Mouse (Mus musculus) neural tube, embryonic 15.5 days (tissue): ENCODE measurements at regions not wholly inside any gene's neighbourhood (a gene's known extent, or its start where the extent isn't known, plus 50 kb on each side); places are given as distances from the start of the nearest gene placed in this dataset.
A peak's percentile ranks its signal among the peaks of the same experiment; 100 is the strongest.

ENCODE experiments used
- ATAC-seq: fragments of 200-750 bp; cut with Nextera tagmentation; 2 replicates; pipeline ENCODE4 v1.8.0; 2017; ENCODE audit warnings: mild to moderate bottlenecking, moderate TSS enrichment, moderate library complexity; ENCODE audit not compliant: low FRiP score
- H3K27ac ChIP-seq: fragments of 300-500 bp; sonication (generic); replicated peaks from 2 replicates; pipeline ENCODE4 v1.5.1; 2015; ENCODE audit warnings: mild to moderate bottlenecking, inconsistent platforms
- H3K27me3 ChIP-seq: fragments of 300-500 bp; sonication (generic); replicated peaks from 2 replicates; pipeline ENCODE4 v1.6.1; 2015; ENCODE audit warnings: inconsistent platforms
- H3K36me3 ChIP-seq: fragments of 300-500 bp; sonication (generic); 2 replicates; pipeline ENCODE4 v1.6.1; 2015; ENCODE audit warnings: inconsistent platforms
- H3K4me1 ChIP-seq: fragments of 300-500 bp; sonication (generic); 2 replicates; pipeline ENCODE4 v1.6.1; 2015; ENCODE audit warnings: inconsistent platforms
- H3K4me2 ChIP-seq: fragments of 300-500 bp; sonication (generic); 2 replicates; pipeline ENCODE4 v1.6.1; 2015; ENCODE audit warnings: inconsistent platforms, mild to moderate bottlenecking, moderate library complexity
- H3K4me3 ChIP-seq: fragments of 300-500 bp; sonication (generic); replicated peaks from 2 replicates; pipeline ENCODE4 v1.5.1; 2015; ENCODE audit warnings: mild to moderate bottlenecking, inconsistent platforms
- H3K9ac ChIP-seq: fragments of 300-500 bp; sonication (generic); replicated peaks from 2 replicates; pipeline ENCODE4 v1.6.1; 2015; ENCODE audit warnings: mild to moderate bottlenecking, inconsistent platforms
- H3K9me3 ChIP-seq: fragments of 300-500 bp; sonication (generic); replicated peaks from 2 replicates; pipeline ENCODE4 v1.6.1; 2016; ENCODE audit warnings: inconsistent platforms
- WGBS: fragments of 180-500 bp; shearing (Covaris S2); methylation state at CpG from one replicate; pipeline ENCODE4 v1.1.7; 2015; ENCODE audit warnings: mixed read lengths; 5-methylcytosine and 5-hydroxymethylcytosine counted together

DNA sequence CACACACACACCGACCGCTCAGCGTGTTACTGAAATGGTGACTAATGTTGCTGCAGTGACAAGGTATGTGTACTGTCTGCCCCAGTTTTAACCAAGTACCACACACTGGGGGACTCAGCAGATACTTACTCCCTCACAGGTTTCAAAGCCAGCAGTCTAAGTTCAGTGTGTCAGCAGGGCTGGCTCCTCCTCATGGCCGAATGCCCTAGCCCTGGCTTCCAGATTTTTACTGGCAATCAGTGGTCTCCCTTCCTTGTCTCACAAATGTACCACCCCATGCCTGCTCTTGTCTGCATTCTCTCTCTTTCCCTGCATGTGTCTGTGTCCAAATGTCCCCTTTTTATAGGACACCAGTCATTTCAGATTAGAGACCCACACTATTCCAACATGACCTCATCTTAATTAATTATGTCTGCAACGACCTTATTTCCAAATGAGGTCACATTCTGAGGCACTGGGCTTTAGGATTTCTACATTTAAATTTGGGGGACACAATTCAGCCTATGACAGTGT lies 114.7 kb downstream of the Uri1 start:
- Histone ChIP-seq H3K9me3 (no peaks in the 10 kb centered on the region), H3K27ac (no peak overlapping the region), H3K36me3 (no peaks in the 10 kb centered on the region), H3K9ac (no peak overlapping the region), H3K4me1 (0 out of 2 replicates have a peak, but pooled peaks cover 6% of the 10 kb centered on the region), H3K27me3 (no peaks in the 10 kb centered on the region), H3K4me3 (no peak overlapping the region), H3K4me2 (no peak overlapping the region)
- ATAC-seq, result no peak
- WGBS, result 83% methylated on average over 5 of the region's 5 CpGs

DNA sequence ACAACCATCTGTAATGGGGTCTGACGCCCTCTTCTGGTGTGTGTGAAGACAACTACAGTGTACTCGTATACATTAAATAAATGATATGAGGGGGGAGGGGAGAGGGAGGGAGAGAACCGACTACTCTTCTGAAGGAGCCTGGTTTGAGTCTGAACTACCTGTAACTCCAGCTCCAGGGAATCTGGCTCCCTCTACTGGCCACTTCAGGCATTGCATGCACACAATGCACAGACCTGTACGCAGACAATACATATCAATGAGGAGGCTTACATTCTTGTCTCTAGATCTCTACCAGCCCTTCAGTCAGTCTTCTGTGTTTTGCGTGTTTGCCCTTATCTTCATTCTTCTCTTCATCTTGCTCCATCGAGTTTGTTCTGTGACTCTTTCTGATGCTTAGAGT lies 120.4 kb upstream of the Zfp536 start:
- H3K4me3 ChIP-seq, result no peak overlapping the region
- H3K27me3 ChIP-seq, result no peaks in the 10 kb centered on the region
- H3K27ac ChIP-seq, result no peak overlapping the region
- 78% methylated on average over 6 of the region's 6 CpGs for WGBS
- H3K4me1 ChIP-seq, result no peaks in the 10 kb centered on the region
- H3K9me3 ChIP-seq, result no peaks in the 10 kb centered on the region
- H3K36me3 ChIP-seq, result no peaks in the 10 kb centered on the region
- no peak for ATAC-seq
- no peak overlapping the region for H3K4me2 ChIP-seq
- H3K9ac ChIP-seq, result no peak overlapping the region

DNA sequence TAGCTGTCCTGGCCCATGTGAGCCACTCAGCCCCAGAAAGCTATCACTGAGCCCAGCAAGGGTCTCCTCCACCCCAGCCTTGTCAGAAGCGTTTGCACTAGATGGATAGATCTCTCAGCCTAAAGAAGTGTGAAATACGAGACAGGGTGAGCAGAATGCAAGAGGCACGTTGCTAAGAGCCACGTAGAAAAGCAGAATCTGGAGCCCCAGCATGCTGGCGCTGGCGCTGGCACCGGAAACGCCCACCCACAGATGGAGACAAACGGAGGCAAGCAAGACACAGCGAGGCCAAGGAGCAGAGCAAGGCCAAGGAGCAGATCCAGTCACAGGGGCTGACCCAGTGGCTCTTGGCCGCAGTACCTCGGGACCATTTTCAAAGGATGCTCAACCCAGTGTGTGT lies 100.9 kb upstream of the Zfp536 start:
- H3K4me3 ChIP-seq, result no peak overlapping the region
- WGBS, result 65% methylated on average over 12 of the region's 12 CpGs
- peaks cover 7% of the 10 kb centered on the region; the same call in 1 of the 2 replicates for H3K4me1 ChIP-seq
- no peaks in the 10 kb centered on the region for H3K9me3 ChIP-seq
- H3K9ac ChIP-seq, result no peak overlapping the region
- H3K27me3 ChIP-seq, result no peaks in the 10 kb centered on the region
- H3K4me2 ChIP-seq, result no peak overlapping the region
- H3K36me3 ChIP-seq, result no peaks in the 10 kb centered on the region
- no peak overlapping the region for H3K27ac ChIP-seq
- ATAC-seq, result no peak

DNA sequence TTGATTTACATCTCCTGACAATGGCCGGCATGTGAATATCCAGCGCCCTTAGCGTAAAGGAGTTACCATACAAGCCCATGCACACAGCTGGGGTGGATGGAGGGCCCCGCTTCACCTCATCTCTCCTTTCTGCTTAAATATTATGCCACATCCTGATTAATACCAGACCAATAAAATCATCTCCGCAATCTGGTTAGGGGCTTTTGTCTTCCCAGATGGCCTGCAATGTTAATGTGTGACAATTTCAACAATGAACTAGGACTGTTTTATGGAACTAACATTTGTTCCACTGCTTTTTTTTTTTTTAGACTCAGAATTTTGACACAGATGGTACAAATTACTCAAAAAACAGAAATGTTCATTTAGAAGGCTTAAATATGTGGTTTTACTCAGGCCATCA lies 97.5 kb upstream of the Zfp536 start:
- Histone ChIP-seq H3K4me2 (no peak overlapping the region), H3K9ac (no peak overlapping the region), H3K4me1 (peaks cover 11% of the 10 kb centered on the region; the same call in 1 of the 2 replicates), H3K36me3 (no peaks in the 10 kb centered on the region), H3K27me3 (no peaks in the 10 kb centered on the region), H3K4me3 (no peak overlapping the region), H3K9me3 (no peaks in the 10 kb centered on the region), H3K27ac (no peak overlapping the region)
- WGBS, result 34% methylated on average over 5 of the region's 5 CpGs
- ATAC-seq, result no peak

DNA sequence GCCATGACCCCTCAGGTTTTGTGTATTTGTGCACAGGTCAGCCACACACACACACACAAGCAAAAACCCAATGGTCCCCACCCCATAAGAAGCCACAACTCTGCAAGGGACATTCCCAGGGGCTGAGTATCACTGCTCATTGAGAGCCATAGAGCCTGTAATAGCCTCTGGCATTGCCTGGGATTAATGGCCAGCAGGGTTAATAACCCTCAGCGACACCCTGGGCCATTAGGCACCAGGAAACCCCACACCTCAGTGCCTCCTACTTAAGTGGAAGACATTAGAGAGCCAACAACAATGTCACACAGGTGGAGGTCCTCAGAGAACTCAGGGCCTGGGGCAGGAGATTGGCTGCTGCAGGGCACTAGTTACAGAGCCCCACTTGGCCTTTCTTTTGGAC lies 93.0 kb upstream of the Zfp536 start:
- no peak overlapping the region for H3K4me2 ChIP-seq
- H3K36me3 ChIP-seq, result no peaks in the 10 kb centered on the region
- no peak overlapping the region for H3K9ac ChIP-seq
- no peak overlapping the region for H3K4me3 ChIP-seq
- no peak for ATAC-seq
- no peaks in the 10 kb centered on the region for H3K9me3 ChIP-seq
- 11% methylated on average over 1 of the region's 1 CpGs for WGBS
- H3K27ac ChIP-seq, result no peak overlapping the region
- peaks cover 11% of the 10 kb centered on the region; the same call in 1 of the 2 replicates for H3K4me1 ChIP-seq
- no peaks in the 10 kb centered on the region for H3K27me3 ChIP-seq

DNA sequence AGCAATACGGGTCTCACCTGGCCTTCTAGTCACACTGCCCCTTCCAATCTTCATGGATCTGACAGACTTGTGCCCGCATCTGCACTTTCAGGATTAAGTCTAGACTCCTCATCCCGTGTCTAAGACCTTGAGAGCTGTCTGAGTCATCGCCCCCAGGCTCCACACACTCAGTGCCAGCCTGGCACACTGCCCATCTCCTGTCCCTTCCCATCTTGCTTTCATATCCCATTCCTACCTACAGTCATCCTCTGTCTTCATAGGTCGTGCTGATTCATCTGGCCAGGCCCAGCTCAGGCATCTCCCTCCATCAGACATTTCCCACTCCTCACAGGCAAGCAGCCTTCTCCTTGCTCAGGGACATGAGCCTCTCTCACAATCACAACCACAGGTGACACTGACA lies 78.0 kb upstream of the Zfp536 start:
- H3K4me1 ChIP-seq, result 0 out of 2 replicates have a peak, but pooled peaks cover 6% of the 10 kb centered on the region
- H3K27ac ChIP-seq, result no peak overlapping the region
- H3K4me3 ChIP-seq, result no peak overlapping the region
- no peaks in the 10 kb centered on the region for H3K9me3 ChIP-seq
- no peaks in the 10 kb centered on the region for H3K27me3 ChIP-seq
- ATAC-seq, result no peak
- H3K36me3 ChIP-seq, result no peaks in the 10 kb centered on the region
- WGBS, result 88% methylated on average over 5 of the region's 5 CpGs
- no peak overlapping the region for H3K4me2 ChIP-seq
- no peak overlapping the region for H3K9ac ChIP-seq

DNA sequence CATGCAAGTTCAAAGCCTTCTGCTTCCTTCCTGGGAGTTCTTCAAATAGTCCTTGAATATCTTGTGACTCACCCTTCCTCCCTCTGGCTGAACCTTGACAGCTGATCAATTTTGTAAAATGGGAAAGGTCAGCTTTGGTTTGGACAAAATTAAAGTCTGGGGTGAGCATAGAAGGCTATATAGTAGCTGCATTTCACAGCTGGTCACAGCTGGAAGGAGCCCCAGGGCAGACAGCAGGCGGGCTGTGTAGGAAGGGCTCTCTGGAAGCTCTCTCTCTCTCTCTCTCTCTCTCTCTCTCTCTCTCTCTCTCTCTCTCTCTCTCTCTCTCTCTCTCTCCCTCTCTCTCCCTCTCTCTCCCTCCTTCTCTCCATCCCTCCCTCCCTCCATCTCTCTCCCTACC lies 71.8 kb upstream of the Zfp536 start:
- no peaks in the 10 kb centered on the region for H3K27me3 ChIP-seq
- 60% methylated on average over 1 of the region's 1 CpGs for WGBS
- H3K4me3 ChIP-seq, result no peak overlapping the region
- H3K9me3 ChIP-seq, result no peaks in the 10 kb centered on the region
- peaks cover 19% of the 10 kb centered on the region for H3K4me1 ChIP-seq
- no peaks in the 10 kb centered on the region for H3K36me3 ChIP-seq
- no peak for ATAC-seq
- no peak overlapping the region for H3K4me2 ChIP-seq
- H3K9ac ChIP-seq, result no peak overlapping the region
- no peak overlapping the region for H3K27ac ChIP-seq

DNA sequence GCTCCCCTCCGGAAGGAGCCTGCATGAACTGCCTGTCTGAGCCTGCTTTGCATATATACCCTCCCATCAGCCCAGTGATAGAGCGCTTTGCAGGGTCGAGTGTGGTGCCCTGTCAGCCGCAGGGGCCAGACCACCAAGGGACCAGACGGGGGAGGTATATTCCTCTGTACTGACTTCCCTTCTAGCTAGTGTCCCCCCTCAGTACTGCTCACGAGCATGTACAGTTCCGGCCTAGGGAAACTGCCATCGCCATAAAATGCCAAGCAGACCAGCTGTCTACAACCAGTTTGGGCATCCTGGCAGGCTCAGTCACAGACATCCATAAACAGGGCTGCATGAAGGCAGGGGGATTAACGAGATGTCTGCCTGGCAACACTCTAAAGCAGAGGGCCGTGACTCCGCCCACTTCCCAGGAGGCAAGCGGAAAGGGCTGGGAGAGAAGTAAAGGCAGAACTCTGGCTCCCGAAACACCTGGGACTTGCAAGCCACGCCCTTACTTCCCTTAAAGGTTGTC lies 68.6 kb upstream of the Zfp536 start:
- peak overlapping the region; percentile 70 for H3K27ac ChIP-seq
- no peaks in the 10 kb centered on the region for H3K36me3 ChIP-seq
- H3K4me1 ChIP-seq, result peaks cover 14% of the 10 kb centered on the region
- peak overlapping the region; percentile 20 for H3K9ac ChIP-seq
- H3K4me3 ChIP-seq, result peak overlapping the region; percentile 23
- H3K4me2 ChIP-seq, result peak overlapping the region; percentile 53
- no peaks in the 10 kb centered on the region for H3K9me3 ChIP-seq
- under 1% methylated on average over 14 of the region's 14 CpGs for WGBS
- peak; percentile 77 for ATAC-seq
- no peaks in the 10 kb centered on the region for H3K27me3 ChIP-seq

DNA sequence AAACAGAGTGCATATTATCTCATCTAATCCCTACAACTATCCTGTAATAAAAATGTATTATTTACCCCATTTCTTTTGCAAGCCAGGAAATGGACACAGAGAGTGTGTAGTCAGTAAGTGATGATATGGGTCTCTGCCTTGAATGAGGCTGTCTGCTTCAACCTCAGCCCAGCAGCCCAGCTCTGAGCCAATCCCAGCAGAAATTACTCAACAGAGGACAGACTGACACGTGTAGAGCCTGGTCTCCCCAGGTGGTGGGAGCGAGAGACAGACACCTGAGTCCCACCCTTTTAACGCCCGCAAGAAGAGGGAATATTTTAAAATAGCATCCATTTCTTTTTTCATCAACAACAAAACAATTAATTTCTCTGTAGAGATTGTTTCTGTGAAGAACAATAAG lies 68.1 kb upstream of the Zfp536 start:
- H3K27me3 ChIP-seq, result no peaks in the 10 kb centered on the region
- peaks cover 14% of the 10 kb centered on the region for H3K4me1 ChIP-seq
- peak overlapping the region; percentile 70 for H3K27ac ChIP-seq
- H3K36me3 ChIP-seq, result no peaks in the 10 kb centered on the region
- ATAC-seq, result no peak; the same call in 1 of the 2 replicates
- 15% methylated on average over 4 of the region's 4 CpGs for WGBS
- peak overlapping the region; percentile 20; the same call in 1 of the 2 replicates for H3K9ac ChIP-seq
- no peaks in the 10 kb centered on the region for H3K9me3 ChIP-seq
- H3K4me2 ChIP-seq, result peak overlapping the region; percentile 53
- H3K4me3 ChIP-seq, result peak overlapping the region; percentile 23; the same call in 1 of the 2 replicates

DNA sequence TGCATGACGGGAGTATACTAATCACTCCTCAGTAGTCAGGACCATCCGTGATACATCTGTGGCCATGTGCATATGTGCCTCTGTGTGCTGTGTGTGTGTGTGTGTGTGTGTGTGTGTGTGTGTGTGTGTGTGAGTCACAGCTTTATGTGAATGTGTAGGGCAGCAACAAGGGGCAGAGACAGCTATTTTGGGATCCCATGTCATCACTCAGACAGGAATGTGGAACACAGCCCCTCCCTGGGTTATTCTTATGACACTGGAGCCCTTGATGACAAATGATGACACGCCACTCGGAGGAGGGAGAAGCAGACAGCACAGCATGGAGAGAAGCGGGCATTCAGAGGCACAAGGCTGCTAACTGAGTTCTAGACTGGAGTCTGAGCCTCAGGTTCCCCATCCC lies 64.4 kb upstream of the Zfp536 start:
- Histone ChIP-seq H3K9me3 (no peaks in the 10 kb centered on the region), H3K4me2 (no peak overlapping the region), H3K27me3 (no peaks in the 10 kb centered on the region), H3K27ac (no peak overlapping the region), H3K4me3 (no peak overlapping the region), H3K4me1 (peaks cover 26% of the 10 kb centered on the region), H3K36me3 (no peaks in the 10 kb centered on the region), H3K9ac (no peak overlapping the region)
- ATAC-seq, result no peak
- 80% methylated on average over 5 of the region's 5 CpGs for WGBS

DNA sequence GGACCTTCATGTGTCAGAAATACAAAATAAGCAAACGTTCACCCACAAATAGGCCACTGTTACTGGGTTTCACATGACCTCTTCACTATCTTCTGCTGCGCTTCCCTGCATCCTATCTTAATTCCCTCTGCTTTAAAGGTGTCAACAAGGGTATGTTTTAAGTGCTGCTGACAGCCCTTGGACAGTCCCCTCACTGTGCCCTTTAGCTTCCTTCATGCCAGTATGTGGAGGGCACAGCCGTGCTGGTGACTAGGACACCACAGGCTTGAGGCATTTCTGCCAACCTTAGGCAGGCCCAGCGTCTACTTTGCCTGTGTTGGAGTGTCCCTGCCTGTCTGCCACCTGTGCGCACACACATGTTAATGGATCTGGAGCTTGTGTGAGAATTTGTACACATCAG lies 63.9 kb upstream of the Zfp536 start:
- Histone ChIP-seq H3K4me3 (no peak overlapping the region), H3K9me3 (no peaks in the 10 kb centered on the region), H3K27me3 (no peaks in the 10 kb centered on the region), H3K36me3 (no peaks in the 10 kb centered on the region), H3K9ac (no peak overlapping the region), H3K4me1 (peaks cover 25% of the 10 kb centered on the region), H3K27ac (no peak overlapping the region), H3K4me2 (no peak overlapping the region)
- ATAC-seq, result no peak
- WGBS, result 90% methylated on average over 5 of the region's 5 CpGs

DNA sequence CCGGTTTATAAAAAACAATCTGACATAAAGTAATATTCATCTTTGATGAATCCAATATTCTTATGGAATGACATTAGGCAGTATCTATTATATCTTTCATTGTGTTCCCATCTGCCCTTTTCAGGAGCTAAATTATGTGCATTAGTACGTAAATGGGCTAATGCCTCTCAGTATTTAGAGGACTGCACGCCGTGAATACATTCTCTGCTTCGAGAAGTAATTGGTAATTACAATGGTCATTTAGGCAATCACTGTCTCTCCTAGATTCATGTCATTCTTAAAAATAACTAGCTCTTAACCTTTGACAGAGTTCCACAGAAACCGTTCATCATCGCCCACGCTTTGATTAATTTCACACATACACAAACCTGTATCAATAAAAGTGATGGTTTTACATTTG lies 60.0 kb upstream of the Zfp536 start:
- Histone ChIP-seq H3K4me2 (no peak overlapping the region), H3K36me3 (no peaks in the 10 kb centered on the region), H3K27ac (no peak overlapping the region), H3K4me3 (no peak overlapping the region), H3K27me3 (no peaks in the 10 kb centered on the region), H3K9me3 (no peaks in the 10 kb centered on the region), H3K4me1 (peaks cover 20% of the 10 kb centered on the region), H3K9ac (no peak overlapping the region)
- no peak for ATAC-seq
- 47% methylated on average over 8 of the region's 8 CpGs for WGBS
